Mouse (Mus musculus): ENCODE measurements around the gene Rbks. TPM values are rescaled to one million over a fixed set of nuclear protein-coding genes. Genes with fewer than 3 reads are reported as not detected.
"Not testable (repeated sequence)": the region's sequence is repeated elsewhere in the genome, so short reads cannot be mapped to it uniquely, and the experiment has no call there.

The Rbks gene
- total RNA-seq, 2 experiments from 2014 or later: 3.4 to 5.9 TPM

DNA sequence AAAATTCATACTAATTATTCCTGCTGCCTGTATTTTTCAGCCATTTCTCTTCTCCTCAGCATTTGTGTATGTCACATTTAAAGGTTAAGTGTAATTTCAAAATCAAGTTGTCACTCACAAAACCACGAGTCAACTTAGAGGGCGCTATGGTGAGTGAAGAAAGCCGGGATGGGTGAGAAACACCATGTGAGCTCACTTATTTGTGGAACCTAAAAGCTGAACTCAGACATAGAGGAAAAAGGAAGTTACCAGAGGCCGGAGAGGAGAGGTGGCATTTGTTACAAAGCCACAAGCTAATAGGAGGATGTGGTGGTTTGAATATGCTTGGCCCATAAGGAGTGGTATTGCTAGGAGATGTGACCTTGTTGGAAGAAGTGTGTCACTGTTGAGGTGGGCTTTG is 17.2 kb downstream of the Rbks start:
- no peak for DNase-seq (ENCODE audit: low spot score in 2 of 2)

DNA sequence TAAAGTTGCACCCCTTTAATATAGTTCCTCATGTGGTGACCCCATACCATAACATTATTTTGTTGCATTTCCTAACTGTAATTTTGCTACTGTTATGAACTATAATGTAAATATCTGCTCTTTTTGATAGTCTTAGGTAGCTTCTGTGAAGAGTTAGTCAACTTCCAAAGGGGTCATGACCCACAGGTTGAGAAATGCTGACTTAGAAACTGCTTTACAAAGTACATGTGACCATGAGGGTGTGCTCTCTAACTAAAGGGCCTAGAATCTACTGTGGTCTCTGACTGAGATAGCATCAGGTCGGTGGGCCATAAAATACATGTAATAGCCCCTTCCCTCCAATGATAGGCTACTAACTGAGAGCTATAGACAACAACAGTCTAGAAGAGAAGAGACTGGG is 19.4 kb downstream of the Rbks start:
- no peak for DNase-seq (ENCODE audit: low spot score in 2 of 2)

GRCm38 (mm10) chr5:31673431-31673830 is 24.0 kb downstream of the Rbks start:
- no peak for DNase-seq (ENCODE audit: low spot score in 2 of 2)

DNA sequence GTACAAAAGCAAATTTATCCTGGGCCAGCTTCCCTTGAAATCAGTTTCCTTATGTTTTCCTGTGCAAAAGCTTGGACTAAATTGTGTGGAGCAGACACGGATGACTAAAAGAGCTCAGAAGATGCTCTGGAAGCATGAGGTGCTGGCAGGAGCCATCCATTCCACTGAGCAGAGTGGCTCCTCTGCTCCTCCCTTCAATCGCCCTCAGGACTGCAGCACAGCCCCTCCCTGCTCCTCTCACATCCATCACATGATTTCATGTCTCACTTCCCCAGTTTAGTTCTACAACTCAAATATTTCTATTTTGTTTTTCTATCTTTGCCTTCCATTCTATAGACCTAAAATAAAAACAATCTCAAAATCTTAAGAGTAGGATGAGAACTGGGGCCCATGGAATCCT is 26.3 kb downstream of the Rbks start:
- no peak for DNase-seq (ENCODE audit: low spot score in 2 of 2)

DNA sequence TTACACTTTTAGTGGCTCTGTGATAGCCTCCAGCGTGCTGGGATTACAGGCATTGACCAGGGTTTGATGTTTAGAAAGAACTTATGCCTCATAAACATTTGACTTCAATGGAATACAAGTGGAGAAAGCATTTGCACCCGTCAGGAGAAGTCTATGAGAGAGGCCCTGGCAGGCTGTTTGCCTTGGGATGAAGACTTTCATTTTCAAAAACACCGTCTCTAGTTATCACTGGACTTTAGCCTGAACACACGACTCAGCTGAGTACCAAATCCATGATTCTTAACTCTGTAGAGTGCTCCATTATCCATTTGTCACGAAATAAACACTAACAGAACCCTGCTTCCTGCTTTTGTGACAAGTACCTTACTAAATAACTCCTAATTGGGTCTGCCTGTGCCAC is 27.4 kb downstream of the Rbks start:
- no peak for DNase-seq (ENCODE audit: low spot score in 2 of 2)

DNA sequence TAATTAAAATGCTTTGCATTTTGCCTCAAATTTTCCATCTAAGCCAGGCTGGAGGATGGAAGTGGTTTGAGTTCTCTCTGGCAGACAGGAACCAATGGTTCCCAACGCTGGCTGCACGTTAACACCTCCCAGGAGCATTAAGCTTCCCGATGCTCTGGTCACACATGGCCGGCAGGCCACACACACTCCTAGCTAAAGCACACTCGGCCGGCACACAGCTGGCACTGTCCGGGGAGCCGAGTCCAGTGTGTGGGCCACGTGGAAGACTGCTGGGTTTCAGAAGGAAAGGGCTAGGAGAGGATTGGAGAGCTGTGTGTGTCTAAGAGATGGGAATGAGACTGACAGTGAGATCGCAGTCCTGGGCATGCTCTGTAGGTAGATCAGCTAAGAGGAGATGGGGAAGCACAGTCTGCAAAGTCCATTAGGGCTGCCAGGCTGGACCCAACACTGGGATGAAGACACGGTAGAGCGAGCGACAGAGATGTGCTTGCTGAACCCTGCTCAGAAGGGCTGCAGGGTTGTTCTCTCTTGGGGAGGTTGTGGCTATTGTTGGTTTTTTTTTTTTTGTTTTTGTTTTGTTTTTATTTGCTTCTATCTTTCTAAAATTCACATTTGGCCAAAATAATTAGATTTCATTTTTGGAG is 29.0 kb downstream of the Rbks start:
- no peak for DNase-seq (ENCODE audit: low spot score in 2 of 2)

- DNase-seq (ENCODE audit: low spot score in 2 of 2): no peak
Observed at GRCm38 (mm10) chr5:31666176-31666575, 31.3 kb downstream of the Rbks start.

DNA sequence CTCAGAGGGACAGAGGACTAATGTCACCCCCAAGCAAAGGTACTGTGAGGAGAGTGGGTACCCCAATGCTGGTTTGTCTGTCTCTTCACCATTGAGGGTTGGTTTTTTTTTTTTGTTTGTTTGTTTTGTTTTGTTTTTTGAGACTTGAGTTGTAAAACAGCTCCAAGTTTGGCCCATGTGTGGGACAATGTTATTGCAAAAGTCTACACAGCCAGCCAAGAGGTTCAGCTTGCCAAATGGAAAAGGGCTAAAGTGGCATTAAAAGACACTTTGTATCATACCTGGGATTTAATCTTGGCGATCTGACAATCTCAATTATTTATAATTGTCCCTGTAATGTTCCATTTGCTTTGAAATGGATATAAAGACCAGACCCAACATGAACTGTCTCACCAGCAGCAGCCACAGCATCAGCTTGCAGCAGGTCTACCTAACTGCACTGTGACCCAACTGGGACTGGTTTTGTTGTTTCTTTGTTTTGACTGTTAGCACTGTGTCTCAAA is 41.7 kb downstream of the Rbks start:
- no peak for DNase-seq (ENCODE audit: low spot score in 2 of 2)

GRCm38 (mm10) chr5:31650518-31651288 is 46.7 kb downstream of the Rbks start:
- no peak for DNase-seq (ENCODE audit: low spot score in 2 of 2)

DNA sequence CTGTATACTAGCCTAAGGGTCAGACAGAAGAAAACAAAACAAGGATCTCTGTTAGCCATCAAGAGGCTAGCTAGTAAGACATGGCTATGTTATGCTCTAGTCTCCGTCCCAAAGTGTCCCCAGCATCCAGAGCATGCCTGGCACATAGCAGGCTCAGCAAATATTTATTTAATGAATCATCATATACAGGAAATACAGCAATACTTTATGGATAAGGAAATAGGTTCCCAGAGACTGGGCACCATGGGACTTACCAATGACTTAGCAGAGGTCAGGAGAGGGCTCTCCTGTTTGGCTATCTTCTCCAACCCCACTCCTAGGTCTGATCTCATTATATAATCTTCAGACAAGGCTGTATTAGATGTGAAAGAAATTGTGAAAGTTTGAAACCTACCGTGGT is 50.1 kb downstream of the Rbks start:
- DNase-seq (ENCODE audit: low spot score in 2 of 2): no peak

GRCm38 (mm10) chr5:31646574-31646973 is 50.9 kb downstream of the Rbks start:
- no peak for DNase-seq (ENCODE audit: low spot score in 2 of 2)

DNA sequence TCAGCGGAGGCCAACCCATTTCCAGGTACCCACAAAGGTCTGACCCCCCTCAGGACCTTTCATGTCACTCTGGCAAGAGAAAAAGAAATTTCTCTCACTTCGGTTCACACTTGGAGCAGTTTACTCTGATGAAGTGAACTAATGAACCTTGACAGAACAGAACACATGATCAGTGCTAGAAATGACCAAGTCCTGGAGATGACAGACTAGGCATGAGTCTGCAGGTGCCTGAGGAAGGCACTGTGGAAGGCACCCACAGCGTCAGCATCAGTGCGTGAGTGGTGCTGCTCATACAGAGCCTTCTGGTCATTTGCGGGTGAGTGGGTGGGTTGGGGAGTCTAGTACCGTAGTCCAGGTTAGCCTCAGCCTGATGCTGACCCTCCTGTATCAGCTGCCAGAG is 51.6 kb downstream of the Rbks start:
- DNase-seq (ENCODE audit: low spot score in 2 of 2): no peak

GRCm38 (mm10) chr5:31644847-31645246 is 52.6 kb downstream of the Rbks start:
- DNase-seq (ENCODE audit: low spot score in 2 of 2): no peak

- DNase-seq (ENCODE audit: low spot score in 2 of 2): no peak
Observed at GRCm38 (mm10) chr5:31644272-31644671, 53.2 kb downstream of the Rbks start.

DNA sequence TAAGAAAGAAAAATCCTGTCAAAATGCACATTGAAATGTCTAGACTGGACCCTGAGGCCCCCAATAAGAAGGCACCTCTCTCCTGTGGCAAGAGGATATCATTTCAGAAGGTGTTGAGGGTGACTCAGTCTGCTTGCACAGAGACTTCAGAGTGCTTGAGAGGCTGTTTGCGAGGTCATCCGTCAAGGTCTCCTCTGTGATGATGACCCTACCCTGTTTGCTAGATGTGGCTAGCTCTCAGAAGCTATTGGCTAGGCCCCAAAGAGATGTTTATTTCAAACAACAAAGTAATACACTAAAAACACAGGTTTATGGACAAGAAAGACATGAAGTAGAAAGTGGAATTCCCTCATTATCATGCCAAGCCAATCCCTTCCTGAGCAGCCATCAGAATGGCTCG is 55.1 kb downstream of the Rbks start:
- no peak for DNase-seq (ENCODE audit: low spot score in 2 of 2)

- no peak for DNase-seq (ENCODE audit: low spot score in 2 of 2)
Observed at GRCm38 (mm10) chr5:31640542-31640941, 56.9 kb downstream of the Rbks start.

DNA sequence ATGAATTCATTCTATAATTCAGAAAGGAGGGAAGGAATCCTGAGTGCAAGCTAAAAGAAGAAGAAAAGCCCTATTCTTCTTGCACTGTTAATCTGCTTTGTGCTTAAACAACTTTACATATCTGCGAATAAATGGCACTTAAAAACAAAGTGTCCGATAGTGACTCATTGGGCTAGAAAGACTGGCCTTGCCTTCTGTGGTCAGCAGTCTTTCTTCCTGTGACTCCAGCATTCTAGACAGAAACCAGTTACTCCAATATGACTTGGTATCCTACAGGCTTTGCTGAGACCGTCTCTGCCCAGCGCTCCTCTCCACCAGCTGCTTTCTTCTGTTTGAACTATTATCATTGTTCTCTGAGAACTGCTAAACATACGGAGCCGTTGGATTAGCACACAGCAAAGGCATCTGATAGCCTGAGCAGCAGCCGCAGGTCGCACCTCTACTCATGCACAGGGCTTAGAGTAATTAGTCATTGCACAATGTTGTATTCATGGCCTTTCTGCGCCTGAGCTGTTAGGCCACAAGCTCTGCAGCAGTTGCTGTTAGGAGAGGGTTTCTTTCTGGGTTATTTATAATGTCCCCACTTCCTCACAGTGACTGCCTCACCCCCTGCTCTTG is 60.7 kb downstream of the Rbks start:
- DNase-seq (ENCODE audit: low spot score in 2 of 2): no peak

- DNase-seq (ENCODE audit: low spot score in 2 of 2): no peak
Observed at GRCm38 (mm10) chr5:31634679-31635078, 62.7 kb downstream of the Rbks start.

DNA sequence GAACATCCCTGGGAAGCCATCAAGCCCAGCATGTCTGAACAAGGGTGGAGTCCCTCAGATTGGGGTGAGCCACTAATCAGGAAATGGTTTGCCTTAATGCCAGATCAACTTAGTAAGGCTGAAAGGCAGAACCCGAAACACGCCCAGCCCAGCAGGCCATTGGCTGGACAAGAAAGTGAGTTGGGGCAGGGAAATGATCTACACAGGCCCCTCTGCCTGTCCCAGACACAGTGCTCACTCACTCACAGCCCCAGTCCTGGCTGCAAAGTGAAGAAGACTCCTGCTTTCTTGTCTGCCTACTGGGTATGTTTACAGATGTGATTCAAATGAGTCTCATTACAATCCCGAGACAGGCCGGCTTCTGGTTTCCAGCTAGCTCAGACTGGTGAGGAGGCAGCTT is 63.3 kb downstream of the Rbks start:
- no peak for DNase-seq (ENCODE audit: low spot score in 2 of 2)

GRCm38 (mm10) chr5:31631169-31631568 is 66.3 kb downstream of the Rbks start:
- DNase-seq (ENCODE audit: low spot score in 2 of 2): not testable (repeated sequence)

DNA sequence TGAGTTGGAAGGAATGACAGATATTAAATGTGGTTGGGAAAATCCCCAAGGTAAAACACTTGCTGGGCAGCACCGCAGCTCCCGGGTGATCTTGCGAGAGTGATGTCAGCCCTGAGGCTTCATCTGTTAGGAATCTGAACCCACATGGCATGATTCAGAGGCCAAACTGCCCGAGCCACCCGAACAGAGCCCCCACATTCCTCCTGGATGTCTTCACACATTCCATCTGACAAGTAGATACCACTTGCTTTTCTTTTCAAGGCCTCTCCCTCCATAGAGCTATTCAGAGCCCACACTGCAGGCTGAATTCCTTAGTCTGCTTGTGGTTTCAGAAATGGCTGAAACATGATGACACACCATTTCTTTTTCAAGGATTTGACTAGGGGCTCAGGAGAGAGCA is 67.4 kb downstream of the Rbks start:
- no peak for DNase-seq (ENCODE audit: low spot score in 2 of 2)

GRCm38 (mm10) chr5:31628555-31628954 is 68.9 kb downstream of the Rbks start:
- no peak for DNase-seq (ENCODE audit: low spot score in 2 of 2)
